Mouse (Mus musculus): ENCODE results near the gene Traf5. TPM values are rescaled to one million over a fixed set of nuclear protein-coding genes. Genes with fewer than 3 reads are reported as not detected.
A peak's percentile ranks its signal among the peaks of the same experiment; 100 is the strongest.

Gene Traf5
- total RNA-seq, 2 experiments from 2014 or later, result 5.7 to 6.9 TPM

DNA sequence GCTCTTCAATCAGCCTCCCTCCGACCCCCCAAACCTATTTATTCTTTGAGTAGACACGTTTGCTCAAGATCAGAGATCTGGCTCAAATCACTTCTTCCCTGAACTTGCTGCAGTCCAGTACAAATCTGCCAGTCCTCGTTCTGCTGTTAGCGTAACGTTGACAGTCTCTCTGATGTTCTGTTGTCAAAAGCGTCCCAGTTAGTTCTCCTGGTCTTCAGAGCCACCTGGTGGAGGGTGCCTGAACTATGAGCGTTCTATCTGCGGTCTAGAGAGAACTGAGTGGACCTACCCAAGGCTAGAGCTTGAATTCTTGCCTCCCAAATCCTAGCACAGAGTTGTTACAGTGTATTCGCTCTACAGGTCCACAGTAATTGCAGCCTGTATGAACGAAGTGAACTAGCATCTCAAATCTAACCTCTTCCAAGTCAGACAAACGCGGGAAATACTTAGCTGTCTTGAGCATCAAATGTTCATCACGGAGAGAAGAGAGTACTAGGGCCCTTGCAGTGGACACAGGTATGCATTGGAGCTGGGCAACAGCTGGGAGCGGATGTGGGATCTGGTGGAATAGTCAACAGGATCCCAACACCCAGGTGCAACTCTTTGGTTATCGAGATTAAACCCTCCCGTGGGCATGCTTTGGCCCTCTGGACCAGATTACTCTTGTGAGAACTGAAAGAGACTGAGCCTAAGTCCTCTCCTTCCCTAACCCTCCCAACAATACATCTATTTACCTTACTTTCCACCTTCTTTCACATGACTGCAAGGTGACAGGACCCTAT is 711 bp upstream of the Traf5 start:
- DNase-seq, result peak; percentile 90 to 94

DNA sequence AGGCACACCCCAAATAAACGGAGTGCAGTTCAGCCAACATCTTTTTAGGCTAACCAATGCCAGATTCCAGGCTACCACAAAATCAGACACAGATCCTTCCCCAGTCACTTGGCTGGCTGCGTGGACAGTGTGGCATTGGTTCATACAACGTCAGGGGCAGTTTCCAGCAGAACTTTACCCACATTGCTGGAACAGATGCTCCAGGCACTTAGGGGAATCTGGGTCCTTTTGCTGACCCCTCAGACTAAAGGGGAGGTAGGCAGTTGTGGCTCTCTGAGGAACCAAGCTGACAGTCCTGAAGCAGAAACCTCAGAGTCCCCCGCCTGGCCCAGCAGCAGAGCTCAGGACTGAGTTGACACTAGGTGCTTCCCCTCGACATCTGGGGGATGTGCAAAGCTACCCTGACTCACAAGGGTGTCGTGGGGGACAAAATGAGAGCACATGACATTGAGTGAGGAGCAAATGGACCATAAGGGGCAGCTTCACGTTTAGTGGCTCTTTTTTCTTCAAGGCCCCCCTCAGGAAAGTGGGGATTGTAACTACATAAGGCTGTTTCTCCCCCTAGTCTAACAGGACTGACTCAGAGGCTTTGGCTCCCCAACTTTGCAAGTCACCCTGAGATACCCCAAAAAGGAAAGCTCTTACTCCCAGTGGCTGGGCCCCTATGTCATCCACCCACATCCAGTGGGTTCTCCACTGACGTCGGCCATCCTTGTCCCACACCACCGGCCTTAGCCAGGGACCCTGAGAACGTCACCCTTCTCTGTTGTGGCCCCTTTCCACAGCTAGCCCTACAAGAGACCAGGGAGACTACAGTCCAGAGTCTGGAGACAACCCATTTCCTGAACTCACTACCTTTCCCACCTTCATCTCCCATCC is 1.4 kb downstream of the Traf5 start:
- DNase-seq, result peak in 1 of 2 experiments; percentile 41

DNA sequence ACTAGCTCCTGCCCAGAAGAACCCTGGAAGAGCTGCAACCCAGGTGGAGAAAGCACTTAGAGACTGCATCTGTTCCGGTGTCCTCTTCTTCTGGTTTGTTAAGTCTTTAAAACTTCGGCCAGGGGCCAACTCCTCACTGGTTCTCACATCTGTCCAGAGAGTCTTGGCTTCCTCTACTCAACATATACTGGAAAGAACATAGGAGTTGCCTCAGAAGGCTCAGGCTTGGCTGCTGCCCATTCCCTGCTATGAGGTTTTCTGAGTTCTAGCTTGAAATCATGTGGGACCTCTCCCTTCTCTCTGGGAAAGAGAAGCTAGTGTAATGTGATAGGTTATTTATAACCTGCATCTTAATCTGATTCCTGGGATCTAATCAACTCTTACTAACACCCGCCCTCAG is 2.1 kb downstream of the Traf5 start:
- DNase-seq, result no peak

DNA sequence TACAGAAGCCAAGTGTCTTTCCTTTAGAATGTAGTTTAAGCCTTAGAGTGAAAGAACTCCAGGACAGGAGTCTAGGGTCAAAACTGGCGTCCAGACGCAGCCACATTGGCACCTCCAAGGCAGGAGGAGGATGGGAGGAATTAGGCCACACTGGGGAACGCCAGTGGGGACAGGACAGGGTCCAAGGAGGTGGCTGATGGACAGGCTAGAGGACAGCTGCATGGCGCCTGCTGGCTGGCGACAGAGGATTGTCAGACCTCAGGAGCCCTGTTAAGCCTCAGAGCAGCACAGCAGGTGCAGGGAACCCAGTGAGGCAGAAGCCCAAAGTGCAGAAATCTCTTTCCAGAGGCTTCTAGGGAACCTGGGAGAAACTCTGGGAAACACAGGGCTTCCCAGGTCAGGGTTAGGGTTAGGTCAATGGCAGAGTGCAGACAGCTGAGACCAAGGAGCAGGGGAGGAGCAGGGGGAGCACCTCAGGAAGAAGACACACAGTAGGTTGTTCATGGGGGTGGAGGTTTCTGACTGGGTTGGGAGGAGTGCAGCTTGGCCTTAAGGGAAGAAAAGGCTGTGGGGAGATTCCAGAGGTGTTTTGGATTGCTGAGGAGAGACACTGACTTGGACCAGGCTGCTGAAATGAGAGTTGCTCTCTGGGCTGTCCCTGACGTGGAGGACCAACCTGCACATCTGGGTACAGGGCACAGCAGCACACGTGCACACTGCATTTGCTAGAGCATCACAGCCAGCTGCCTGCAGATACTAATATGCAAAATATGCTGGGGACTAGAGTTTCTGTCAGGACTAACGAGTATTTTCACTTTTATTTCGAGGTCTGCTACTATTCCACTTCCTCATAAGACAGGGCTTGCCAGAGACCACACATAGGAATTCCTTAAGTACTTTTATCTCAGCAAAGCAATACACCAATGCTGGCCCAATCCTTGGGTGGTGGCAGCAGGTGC is 2.9 kb downstream of the Traf5 start:
- no peak for DNase-seq

DNA sequence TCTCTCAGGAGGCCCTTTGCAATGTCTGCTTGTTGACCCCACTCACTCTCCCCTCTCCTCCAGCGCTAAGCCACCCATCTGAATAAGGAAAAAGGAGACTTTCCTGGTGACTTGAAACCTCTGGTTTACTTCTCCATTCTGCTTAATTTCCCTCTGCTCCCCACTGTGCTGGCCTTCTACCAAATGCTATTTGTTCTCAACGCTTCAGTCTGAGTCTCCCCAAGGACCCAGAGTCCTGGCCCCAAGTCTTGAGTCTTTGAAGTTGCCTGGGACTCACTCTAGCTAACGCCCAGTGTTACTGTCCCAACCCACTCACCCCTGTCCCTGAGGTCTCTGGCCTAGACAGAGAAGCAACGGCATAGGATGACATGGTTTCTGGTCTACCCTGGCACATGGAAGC is 4.3 kb downstream of the Traf5 start:
- peak; percentile 47 to 62 for DNase-seq

DNA sequence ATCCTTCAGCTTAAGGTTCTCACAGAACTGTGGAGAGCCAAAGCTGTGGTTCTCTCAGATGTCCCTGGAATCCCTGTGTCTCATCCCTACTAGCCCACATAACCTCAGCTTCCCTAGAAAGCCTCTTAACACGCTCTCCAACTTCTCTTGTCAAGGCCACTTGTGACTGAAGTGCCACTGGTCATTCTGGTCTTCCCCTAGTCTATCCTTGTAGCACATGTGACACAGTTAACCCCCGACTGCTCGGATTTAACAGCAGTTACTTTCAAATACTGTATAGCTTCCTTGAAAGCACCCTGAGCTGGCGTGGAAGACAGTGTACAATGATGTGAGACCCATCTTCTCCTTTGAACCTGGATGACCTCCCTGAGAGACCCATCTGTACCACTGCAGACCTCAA is 5.3 kb downstream of the Traf5 start:
- DNase-seq, result no peak

DNA sequence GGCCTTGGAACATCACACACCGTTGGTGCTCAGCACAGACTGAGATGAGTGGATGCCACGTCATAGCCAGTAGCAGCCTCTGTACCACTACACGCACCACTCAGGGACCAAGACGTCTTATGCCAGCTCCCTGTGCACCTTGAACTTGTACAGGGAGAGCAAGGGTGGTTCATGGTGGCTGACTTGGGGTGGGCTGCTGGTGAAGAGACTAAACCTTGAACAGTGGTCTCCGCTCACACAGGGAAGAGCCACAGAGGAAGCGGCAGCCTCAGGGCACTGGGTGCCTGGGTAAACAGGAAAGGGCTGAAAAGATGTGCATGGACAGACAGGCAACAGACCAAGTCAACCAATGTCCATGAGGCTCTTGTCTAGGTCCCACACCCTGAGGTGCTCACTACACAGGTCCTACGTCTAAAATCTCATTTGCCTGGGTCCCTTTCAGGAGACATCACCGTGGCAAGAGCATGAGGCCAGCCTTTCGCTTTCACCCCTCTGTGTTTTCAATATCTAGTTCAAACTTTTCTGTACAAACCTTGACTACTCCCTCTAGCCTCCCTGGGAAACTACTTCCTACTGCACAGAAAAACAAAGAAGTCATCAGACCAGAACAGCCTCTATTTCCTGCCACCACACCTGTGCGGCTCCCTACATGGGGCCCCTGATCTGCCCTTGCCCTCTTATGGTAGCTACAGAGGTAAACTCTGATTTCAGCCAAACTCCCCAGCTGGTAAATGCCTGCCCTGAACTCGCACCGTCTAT is 5.9 kb downstream of the Traf5 start:
- DNase-seq, result no peak

DNA sequence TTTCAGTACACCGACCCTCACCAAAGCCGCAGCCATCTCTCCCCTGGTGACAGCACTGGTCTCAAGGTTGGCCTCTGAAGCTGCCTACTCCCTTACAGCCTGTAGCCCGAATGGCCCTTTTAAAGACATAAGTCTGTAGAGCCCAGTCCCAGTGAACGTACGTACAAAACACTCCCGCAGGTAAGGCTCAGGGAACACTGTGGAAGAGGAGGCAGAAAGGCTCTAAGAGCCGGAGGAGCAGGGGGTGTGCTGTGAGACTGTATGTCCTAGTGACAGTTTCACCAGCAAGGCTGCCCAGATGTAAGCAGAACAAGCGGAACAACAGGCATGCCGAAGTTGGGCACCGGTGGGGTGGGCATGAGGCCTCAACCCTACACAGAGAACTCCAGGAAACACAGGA is 7.1 kb downstream of the Traf5 start:
- no peak for DNase-seq

DNA sequence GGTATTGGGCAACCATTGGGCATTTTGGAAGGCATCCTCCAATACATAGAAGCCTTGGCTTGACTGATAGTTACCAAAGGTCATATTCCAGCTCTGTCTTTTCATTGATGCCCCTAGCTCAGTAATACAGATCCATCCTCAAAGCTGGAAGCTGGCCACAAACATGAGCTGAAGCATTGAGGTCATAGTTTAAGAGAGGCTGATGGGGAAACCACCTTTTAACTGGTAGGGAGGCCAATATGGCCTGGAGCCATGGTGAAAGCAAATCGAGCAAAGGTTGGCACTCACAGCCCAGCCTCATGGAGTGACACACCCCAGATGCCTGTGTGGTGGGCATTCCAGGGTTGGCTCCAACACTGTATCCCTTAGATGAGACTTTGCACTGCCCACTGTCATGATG is 9.7 kb downstream of the Traf5 start:
- DNase-seq, result no peak

DNA sequence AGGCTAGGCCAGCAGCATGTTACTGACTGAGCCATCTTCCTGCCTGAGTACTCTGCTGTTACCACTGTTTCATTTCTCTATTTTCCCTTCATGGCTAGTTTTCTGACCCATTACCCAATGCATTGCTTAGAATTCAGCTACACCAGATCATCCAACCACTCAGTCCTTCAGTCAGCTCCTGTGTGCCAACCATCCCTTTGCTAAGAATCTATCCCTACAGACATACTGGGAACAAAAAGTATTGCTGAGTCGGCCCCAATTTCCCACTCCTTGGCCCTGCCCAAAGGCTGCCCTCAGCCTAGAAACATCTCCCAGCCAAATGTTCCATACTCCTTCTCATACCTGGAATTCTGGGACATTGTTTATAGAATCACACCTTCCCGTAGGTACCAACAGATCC is 11.2 kb downstream of the Traf5 start:
- DNase-seq, result no peak

DNA sequence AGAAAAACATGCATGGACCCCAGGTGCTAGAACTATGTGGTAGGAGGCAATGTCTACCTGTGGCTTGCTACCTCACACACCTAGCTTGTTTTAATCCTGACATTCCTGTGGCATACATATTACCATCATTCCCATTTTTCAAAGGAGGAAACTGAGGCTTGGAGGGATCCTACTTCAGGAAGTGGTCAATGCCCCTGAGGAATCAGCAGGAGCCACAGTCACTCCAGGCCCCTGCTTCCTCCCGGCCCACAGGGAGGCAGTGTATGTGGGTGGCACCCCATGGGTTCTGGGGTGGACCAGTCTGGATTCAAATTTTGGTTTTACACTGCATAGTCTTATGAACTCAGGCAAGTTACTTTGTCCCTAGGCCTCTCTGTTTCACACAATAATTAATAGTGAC is 13.2 kb downstream of the Traf5 start:
- no peak for DNase-seq

DNA sequence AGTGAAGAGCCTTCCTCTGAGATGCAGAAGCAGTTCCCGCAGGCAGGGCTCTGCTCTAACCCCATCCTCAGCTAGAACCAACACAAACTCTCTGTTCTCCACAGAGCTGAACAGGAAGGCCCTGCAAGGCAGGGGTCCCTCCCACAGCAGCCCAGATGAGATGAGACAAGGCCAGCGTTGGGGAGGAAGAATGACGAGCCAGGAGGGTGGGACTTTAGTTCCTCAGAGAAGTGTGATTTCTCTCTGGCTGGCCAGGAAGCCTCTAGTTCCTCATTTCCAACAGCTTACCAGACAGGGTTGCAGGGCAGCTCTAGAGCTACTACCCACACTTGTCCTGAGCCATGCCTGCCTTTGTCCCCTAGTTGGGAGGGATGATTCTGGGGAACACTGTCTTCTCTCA is 14.0 kb downstream of the Traf5 start:
- peak; percentile 73 to 91 for DNase-seq

DNA sequence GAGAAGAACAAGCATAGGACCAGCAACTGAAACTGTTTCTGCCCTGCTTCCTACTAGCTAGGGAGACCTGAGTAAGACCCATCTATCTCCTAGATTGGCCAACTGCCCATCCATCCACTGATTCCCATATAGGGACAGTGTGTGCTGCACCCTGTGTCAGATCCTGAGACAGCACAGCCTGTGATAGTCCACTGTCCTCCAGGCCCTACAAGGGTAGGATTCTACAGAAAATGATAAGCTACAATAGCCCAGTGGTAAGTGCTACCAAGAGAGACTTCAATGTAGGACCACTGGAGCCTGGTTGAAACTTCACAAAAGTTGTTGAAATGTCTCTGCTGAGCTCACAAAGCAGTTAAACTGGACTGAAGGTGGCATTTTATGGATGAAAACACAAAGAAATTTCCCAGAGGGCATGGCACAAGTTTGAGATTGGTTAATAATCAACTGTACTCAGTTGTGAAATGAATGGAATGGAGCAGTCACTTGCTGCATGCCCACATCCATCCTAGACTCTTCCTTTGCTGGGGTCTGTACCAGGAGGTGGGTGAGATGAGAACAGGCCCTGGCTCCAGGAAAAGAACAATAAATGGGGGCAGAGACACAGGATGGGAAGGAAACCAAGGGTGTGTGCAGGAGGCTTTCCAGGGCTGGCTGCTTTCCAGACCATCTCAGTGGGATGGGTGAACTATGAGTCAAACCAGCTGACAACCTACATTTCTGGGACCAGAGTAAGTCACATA is 15.4 kb downstream of the Traf5 start:
- DNase-seq, result peak; percentile 64 to 82

DNA sequence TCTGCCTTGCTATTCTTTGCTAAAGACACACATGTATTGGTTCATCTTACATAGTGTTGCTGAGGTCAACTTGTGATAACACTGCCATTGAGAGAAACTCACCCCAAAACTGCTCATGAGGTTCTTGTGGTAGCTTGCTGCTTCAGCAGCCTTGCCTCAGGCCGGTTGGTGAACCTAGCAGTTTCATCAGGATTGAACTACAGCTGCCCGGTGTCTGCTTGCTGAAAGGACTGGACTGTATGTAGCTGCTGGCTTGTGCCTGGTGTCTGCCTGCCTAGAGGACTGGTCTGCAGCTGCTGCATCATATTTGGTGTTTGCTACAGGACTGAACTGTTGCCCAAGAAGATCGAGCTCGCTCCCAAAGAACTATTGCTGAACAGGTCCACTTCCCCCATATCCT is 16.3 kb downstream of the Traf5 start:
- DNase-seq, result no peak

DNA sequence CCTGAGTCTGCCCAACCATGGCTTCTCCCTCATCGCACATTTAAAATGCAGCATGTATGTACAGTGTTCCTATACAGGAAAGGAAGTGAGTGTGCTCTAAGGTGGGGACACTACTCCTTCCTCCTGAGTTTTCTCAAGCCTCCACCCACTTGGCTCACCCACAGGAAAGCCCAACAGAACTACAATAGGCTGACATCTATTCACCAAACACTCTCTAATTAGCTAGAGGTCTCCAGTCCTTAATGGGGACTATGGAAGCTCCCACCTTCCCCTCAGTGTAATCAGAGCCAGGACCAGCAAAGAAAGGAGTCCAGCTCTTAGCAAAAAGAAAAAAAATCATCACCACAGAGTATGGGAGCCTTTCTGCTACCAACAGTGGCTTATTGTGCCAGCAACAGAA is 17.5 kb downstream of the Traf5 start:
- peak in 1 of 2 experiments; percentile 59 for DNase-seq

DNA sequence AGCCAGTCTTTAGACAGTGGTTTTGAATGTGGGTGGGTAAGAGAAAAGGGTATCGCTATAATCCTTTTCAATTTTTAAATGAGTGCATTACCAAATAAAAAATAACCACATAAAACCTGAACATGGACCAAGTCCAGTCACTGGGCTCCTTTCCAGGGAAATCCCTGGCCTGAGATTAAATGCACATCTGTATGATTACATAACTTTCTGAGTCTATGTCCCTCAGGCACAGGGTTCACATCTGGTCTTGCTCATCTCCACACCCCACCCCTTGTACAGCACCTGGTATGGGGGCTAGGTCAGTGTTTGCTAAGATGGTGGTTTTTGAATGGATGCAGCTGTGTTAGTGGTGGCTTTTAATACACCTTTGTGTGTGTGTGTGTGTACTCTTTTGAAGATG is 19.9 kb downstream of the Traf5 start:
- DNase-seq, result peak in 1 of 2 experiments; percentile 61

DNA sequence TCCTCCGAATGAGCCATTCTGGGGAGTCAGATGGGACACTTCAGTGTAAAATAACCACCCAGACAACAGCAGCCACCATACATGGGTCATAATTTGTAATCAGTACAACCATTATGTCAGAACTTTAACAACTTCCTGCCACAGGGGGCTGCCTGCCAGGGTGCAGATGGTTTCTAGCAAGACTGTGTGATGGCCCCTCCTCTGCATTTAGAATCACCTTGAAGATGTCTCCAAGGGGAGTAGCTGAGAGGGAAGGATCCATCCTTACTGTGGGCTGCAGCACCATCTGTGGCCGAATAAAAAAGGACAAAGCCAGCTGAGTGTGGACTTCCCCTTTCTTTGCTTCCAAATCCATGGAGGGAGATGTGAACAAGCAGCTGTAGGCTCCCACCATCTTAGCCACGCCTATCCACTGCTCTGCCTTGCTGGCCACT is 21.7 kb downstream of the Traf5 start:
- DNase-seq, result peak; percentile 63 to 64

DNA sequence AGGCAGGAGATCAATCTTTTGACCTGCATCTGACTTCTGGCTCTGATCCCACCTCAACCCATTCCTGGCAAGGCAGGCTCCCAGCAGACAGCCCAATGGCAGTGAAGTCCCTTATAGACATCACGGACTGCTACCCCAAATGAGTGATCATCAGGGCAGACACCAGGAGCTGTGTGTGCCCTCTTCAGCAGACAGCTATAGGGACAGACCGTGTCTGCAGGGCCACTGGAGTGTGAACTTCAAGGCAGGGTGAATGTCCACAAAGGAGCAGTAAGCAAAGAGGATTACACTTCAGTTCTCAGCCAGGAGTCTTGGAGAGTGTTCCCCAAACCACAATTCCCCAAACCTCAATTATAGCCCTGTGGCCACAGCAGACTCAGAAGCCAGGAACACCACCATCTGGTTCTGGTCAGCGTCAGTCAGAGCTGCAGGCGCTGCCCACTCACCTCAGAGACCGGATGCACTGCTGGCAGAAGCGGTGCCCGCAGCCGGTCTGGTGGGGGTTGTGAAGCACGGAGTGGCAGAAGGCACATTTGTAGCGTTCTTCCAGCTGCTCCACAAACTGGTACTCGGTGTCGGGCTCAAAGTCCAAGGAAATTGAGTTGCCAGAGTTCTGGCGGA is 22.3 kb downstream of the Traf5 start:
- peak; percentile 64 to 73 for DNase-seq

DNA sequence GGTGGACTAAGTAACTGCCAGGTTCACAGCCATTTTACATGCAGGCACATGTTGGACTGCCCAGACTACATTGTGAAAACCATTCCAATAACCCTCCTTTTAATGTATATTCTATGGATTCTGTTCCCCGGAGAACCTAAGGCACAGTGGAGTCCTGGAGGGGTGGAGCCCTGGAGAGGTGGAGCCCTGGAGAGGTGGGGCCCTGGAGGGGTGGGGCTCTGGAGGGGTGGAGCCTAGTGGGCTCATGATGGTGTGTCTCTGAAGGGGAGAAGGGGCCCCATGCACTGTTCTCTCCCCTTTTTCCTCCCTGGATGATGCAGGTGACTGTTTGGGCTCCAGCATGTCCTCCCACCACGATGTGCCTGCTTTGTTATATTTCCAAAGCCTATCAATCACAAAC is 24.2 kb downstream of the Traf5 start:
- no peak for DNase-seq

DNA sequence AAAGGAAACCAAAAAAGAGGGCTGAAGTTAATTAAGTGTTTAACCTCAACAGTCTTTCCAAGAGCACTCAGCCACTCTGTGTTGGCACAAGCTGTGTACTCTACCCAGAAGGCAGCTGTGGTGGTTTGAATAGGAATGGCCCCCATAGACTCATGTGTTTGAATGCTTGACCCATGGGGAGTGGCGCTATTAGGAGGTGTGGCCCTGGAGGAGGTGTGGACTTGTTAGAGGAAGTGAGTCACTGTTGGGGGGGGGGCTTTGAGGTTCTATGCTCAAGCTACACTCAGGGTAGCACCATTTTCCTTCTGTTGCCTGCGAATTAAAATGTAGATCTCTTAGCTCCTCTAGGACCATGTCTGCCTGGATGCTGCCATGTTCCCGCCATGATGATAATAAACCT is 25.4 kb downstream of the Traf5 start:
- DNase-seq, result no peak

Data from heart, adult 18-20 months (tissue).